Mouse (Mus musculus): ENCODE measurements at regions not wholly inside any gene's neighbourhood (a gene's known extent, or its start where the extent isn't known, plus 50 kb on each side); places are given as distances from the start of the nearest gene placed in this dataset.
"Not testable (repeated sequence)": the region's sequence is repeated elsewhere in the genome, so short reads cannot be mapped to it uniquely, and the experiment has no call there.

DNA sequence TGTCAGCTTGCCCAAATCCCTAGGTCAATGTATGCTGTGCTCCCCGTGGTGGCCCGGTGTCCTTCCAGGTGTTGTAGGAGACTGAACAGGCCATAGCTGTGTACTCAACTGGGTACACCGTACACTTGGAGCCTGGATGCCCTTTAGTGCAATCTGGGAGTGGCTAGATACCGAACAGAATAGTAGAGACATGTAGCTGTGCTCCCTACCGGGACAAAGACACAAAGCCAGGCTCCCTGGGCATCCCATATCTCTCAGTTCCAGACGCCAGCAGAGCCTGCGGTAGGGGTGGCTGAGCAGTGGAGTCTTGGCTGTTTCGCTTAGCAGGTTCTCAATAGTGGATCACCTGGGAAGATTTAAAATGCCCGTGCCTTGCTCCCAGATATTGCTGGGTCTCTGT is 136.7 kb upstream of the Ubl3 start:
- DNase-seq (ENCODE audit: extremely low spot score in 1 of 2, low spot score in 2 of 2): no peak
- intact Hi-C loops (cut with DNase I): no loop called here

DNA sequence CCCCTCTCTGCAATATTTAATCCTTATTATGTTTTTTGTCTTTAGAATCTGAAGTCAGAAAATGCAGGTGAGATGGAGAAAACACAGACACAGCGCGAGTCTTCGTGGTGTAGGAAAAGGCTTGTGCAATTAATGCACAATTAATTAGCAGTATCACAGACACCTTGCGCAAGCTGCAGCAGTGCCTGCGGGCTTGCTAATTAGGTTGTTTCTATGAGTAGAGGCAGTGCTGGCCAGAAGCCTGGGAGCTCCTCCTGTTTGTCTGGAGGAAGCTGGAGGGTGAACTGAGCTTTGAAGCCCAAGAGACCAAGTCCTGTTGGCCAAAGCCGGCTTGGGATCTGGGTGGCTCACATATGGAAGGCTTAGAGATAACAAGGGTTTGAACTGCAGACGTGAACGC is 135.9 kb upstream of the Ubl3 start:
- intact Hi-C loops (cut with DNase I): no loop called here
- no peak for DNase-seq (ENCODE audit: extremely low spot score in 1 of 2, low spot score in 2 of 2)

DNA sequence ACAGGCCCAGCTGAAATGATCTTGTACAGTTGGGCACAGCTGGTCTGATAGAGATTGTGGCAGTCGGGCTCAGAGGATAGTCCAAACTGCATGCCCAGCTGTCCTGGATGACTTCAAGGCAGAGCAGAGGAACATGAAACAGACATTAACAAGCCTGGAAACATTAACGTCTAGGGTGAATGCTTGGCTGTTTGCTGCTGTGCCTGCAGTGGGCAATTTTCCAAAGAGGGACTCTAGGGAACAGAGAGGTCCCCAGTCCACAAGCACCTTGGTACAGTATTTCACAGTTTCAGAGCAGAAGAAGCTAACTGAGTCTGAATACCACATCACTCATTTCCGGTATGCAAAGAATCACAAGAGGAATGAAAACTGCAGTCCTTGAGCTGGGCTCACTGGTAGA is 135.2 kb upstream of the Ubl3 start:
- DNase-seq (ENCODE audit: extremely low spot score in 1 of 2, low spot score in 2 of 2): no peak
- intact Hi-C loops (cut with DNase I): no loop called here

DNA sequence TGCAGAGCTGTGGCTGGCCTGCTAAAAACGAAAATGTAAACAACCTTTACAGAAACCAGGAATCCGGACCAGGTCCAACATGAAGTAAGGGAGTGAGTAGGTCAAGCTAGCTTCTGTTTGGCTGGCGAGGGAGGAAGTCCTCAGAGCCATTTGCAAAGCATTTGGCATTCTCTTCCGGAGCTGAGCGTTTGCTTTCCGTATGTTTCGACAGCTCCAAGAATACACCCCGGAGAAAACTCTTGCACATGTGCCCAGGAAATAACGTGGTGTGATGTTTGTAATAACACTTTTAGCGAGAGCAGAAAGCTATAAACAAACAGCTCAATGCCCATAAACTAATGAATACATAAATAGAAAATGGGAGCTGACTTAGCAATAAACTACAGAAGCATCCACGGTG is 131.6 kb upstream of the Ubl3 start:
- no peak for DNase-seq (ENCODE audit: extremely low spot score in 1 of 2, low spot score in 2 of 2)
- intact Hi-C loops (cut with DNase I): no loop called here

DNA sequence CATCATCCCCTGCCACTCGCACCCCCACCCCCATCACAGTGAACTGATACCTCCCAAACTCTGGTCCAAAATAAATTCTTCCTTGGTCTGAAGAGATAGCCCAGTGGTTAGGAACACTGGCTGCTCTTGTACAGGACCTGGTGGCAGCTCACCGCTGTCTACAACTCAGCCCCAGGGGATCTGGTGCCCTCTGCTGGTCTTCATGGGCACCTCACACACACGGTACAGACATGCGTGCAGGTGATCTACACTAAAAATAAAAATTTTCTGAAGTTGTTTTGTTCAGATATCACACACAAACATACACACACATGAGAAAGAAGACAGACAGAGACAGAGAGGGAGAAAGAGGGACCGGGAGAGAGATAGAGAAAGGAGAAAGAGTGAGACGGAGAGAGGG is 130.0 kb upstream of the Ubl3 start:
- intact Hi-C loops (cut with DNase I): no loop called here
- DNase-seq (ENCODE audit: extremely low spot score in 1 of 2, low spot score in 2 of 2): no peak

DNA sequence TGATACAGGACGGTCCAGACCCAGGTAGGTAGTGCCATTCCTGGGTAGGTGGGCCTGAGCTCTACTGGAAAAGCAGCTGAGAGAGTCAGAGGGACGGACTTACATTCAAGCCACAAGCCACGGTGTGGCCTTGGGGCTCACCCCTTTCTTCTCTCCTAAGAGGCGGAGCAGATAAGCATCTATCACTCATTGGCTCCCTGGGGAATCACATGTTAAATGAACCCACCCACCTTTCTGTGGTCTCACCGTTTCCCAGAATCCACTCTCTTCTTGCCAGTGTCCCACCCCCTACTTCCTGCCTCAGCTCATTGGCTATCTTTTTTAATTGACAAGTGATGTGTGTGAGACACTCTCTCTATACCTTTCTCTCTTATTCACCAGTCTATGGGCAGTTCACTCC is 127.8 kb upstream of the Ubl3 start:
- DNase-seq (ENCODE audit: extremely low spot score in 1 of 2, low spot score in 2 of 2): no peak

DNA sequence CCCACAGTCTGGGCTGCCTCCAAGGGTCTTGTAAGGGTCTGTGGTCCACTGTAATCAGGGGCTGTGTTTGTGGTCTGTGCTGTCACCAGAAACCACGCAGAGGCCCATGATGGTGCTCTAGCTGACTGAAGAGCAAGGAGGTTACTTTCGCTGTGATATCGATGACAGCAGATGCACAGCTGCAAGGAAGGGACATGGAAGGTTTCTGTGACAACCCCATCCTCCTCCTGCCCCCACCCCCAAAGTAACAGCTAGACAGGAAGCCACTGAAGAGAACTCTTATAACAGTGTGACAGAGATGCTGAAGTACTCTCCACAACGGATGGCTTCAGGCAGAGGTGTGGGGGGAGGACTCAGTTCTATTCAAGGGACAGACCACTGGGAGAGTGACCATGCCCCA is 127.0 kb upstream of the Ubl3 start:
- DNase-seq (ENCODE audit: extremely low spot score in 1 of 2, low spot score in 2 of 2): no peak
- intact Hi-C loops (cut with DNase I): no loop called here

More for the DNA sequence above, 127.8 kb upstream of the Ubl3 start:
- intact Hi-C loops (cut with DNase I): no loop called here

DNA sequence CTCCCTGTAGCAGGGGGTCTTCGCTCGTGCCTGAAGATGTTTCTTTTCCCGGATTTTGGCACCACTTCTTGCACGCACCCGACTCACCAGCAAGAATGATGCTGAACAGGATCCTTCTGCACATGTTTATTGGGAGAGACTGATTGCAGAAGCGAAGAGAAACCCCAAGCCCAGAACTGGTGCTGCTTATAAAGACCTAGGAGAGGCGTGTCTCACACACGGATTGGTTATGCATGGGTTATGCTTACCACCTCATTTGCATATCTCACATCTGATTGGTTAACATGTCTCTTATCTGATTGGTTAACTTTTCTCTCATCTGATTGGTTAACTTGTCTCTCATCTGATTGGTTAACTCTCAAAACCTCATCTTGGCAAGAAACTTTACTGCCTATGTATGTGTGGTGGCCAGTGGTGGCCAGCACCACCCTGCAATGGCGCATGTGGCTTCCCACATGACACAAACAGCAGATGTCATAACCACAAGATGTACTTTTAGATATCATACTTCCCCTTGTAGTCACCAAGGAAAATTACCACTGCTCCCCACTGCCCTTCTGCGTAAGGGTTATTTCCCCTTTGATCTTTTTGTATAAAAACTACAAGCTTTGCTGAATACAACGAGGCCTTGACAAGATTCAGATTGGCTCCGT is 125.8 kb upstream of the Ubl3 start:
- DNase-seq (ENCODE audit: extremely low spot score in 1 of 2, low spot score in 2 of 2); intact Hi-C loops (cut with DNase I): not testable (repeated sequence)

DNA sequence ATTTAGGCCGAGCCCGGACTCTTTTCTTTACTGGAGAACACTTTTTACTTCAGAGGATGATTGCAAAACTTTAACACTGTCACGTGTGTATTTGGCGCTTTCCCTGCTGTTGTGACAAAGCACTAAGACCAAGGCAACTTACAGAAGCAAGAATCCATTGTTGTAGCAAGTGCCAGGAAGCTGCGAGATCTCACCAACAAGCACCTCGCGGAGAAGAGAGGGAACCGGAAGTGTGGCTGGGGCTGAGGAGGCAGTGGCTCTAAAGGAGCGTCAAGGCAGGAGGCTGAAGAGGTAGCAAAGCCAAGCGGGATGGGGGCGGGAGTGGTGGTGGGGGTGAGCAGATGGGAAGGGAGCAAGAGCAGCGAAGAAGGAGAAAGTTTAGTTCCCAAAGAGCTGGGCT is 121.7 kb upstream of the Ubl3 start:
- intact Hi-C loops (cut with DNase I): no loop called here

DNA sequence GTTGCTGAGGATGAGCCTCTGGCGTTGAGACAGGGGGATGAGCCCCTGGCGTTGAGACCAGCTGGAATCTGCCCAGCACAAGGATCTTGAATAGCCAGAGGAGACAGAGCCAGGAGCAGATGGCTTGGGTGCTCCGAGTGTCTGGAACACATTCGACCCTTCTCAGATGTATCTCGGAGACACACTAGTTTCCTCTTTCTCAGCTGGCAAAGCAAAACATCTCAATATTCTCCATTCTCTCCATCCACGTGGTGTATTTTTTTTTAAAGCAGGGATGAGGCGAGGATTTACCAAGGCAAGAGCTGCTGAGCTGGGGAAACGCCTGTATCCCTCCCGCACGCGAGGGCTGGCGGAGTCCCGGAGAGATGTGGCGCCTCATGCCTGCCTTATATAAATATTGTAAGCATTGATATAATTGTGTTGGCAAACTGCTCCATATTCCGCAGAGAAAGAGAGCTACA is 109.7 kb upstream of the Ubl3 start:
- intact Hi-C loops (cut with DNase I): no loop called here
- DNase-seq (ENCODE audit: extremely low spot score in 1 of 2, low spot score in 2 of 2): peak; percentile 40 to 49

More for the DNA sequence above, 121.7 kb upstream of the Ubl3 start:
- DNase-seq (ENCODE audit: extremely low spot score in 1 of 2, low spot score in 2 of 2): no peak

DNA sequence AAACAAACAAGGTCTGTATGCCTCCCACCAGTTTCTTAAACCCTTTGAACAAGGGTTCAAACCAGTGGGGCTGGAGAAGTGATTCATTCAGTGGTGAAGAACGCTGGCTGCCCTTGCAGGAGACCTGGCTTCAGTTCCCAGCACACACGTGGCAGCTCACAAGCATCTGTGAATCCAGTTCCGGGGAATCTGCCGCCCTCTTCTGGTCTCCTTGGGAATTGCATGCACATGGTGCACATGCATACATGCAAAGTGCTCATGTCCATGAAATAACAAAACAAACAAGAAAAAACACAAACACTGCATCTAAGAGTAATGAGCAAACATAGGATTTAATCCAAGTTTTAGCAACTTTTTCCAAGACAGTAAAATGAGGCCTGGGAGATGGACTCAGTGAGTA is 108.5 kb upstream of the Ubl3 start:
- intact Hi-C loops (cut with DNase I): no loop called here
- no peak for DNase-seq (ENCODE audit: extremely low spot score in 1 of 2, low spot score in 2 of 2)

DNA sequence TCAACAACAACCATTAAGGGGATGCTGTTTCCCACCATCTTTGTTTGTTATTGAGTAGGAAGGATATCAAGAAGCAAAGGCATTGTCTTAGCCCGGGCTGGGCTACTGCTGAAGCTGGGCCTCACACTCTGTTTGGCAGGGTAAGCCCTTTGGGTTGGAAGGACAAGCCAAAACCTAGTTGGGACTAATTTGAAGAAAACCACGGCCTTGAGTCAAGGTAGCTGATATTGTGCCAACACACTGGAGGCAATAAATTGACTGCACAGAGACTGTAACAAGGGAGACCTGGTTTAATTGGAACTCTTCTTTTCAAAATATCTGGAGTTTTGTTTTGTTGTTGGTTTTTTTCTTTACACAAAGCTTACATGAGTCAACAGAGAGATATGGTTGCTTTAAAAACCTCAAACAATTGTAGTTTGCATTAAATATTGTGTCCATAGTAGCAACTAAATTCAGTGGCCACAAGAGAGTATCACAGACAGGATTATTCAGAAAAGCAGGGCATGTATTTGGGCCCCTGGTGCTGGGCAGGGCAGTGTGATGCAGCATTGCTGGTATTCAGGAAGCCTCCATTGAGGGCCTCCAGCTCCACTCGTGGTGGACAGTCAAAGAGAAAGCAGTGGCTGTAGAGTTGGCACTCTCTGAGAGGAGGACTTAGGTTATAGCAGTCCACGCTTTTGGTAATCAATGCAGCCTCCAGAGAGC is 105.5 kb upstream of the Ubl3 start:
- no peak for DNase-seq (ENCODE audit: extremely low spot score in 1 of 2, low spot score in 2 of 2)
- intact Hi-C loops (cut with DNase I): no loop called here

DNA sequence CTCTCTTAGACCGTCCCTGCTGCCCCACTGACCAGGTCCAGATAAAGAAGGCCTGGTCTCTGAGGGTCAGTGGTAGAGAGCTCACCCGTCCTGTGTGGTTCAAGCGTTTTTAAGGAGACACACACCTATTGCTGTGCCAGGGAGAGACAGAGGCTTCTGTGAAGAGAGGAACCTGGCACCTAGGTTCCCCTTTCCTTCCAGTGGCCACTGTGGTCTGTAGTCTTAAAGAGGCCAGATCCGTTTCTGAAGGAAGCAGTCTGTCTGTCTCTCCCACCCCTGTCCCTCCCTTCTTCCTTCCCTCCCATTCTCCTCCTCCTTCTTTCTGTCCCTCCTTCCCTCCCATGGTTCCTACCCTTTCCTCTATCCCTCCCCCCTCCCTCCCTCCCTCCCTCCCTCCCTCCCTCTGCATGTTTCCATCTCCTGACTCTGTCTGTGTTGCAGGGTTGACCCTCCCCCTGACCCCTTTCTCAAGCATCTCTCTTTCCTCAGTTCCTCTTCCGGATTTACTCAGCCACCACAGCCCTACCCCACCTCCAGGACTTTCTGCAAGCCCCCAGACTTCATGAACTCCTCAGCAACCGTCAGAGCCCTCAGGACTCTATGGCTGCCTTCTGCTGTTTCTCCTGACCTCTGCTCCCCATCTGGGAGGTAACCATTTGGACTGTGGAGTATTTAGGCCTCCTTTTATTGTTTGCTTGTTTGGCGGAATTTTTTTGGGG is 100.1 kb upstream of the Ubl3 start:
- intact Hi-C loops (cut with DNase I): no loop called here
- no peak for DNase-seq (ENCODE audit: extremely low spot score in 1 of 2, low spot score in 2 of 2)

DNA sequence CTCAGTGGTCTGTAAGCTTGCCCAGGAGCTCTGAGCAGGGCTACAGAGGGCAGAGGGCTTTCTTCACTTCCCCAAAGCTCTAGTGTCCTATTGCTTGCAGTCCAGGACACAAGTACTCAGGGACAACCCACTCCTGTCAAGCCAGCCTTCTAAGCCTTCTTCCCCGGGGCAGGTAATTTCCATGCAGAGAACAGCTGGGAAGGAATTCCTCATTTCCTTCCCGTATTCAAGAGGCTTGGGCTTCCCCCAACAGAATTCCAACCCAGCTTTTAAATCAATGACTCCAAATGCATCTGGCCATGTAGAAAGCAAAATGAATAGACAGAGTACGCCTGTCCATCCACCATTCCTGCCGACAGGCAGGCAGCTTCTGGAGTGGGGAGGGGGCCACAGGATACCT is 99.1 kb upstream of the Ubl3 start:
- no peak for DNase-seq (ENCODE audit: extremely low spot score in 1 of 2, low spot score in 2 of 2)
- intact Hi-C loops (cut with DNase I): no loop called here

DNA sequence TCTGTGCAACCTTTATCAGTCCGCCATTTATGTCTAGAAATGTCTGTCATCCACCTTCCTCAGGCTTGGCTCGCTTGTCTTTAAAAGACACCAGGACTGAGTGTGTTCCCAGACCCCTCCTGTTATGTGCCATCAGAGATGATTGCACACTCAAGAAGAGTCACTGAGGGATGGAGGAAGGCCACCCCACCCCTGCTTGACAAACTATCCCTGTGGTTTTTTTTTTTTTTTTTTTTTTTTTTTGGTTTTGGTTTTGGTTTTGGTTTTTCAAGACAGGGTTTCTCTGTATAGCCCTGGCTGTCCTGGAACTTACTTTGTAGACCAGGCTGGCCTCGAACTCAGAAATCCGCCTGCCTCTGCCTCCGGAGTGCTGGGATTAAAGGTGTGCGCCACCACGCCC is 97.0 kb upstream of the Ubl3 start:
- DNase-seq (ENCODE audit: extremely low spot score in 1 of 2, low spot score in 2 of 2); intact Hi-C loops (cut with DNase I): not testable (repeated sequence)

DNA sequence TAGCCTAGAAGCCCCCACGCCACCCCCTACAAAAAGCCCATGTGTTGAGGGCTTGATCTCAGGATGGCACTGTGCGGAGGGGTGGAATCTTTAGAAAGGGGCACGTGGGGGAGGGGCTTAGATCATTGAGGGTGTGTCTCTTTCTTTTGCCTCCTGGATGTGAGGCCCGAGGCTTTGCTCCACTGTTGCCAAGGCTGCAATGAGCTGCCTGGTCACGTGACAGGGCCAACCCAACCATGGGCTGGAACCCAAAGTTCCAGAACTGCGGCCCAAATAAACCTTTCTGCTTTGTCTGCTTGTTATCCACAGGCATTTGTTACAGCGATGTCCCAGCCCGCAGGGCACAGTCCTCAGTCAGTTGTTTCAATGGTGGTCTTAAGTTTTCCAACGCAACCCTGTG is 96.5 kb upstream of the Ubl3 start:
- intact Hi-C loops (cut with DNase I): no loop called here
- DNase-seq (ENCODE audit: extremely low spot score in 1 of 2, low spot score in 2 of 2): no peak

DNA sequence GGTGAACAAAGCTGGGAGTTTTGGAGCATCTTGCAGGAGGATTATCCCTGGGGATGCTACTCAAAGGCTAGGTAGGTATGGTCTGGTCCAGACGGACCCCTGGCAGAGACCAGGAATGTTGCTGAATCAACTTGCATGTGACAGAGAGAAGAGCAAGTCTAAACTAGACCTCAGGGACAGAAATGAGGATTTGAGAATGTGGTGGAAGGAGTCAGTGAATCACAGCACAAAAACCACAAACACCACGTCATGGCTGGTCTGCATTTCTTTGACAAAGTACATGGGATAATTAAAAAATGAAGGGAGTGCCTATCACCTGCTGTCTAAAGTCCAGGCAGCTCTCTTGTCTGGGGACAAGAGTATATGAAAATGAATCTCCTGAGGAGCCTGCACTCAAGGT is 95.1 kb upstream of the Ubl3 start:
- intact Hi-C loops (cut with DNase I): no loop called here
- no peak for DNase-seq (ENCODE audit: extremely low spot score in 1 of 2, low spot score in 2 of 2)

DNA sequence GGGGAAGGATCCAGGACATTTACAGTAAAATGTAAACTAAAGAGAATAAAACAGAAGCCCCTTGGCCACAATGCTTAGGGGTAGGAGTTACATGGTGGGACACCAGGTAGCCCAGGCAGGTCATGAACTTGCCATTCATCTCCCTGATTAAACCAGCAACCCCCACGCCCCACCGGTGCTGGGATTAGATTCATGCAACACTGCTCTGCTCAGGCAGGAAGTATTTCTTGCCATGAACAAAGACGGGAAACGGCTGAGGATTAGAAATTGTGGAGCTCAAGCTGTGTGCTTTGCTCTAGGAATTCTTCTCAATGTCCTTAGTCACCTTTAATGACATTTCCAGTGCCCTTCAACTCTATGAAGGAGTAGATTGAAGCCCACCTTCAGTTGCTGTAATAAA is 93.2 kb upstream of the Ubl3 start:
- DNase-seq (ENCODE audit: extremely low spot score in 1 of 2, low spot score in 2 of 2): no peak
- intact Hi-C loops (cut with DNase I): no loop called here

DNA sequence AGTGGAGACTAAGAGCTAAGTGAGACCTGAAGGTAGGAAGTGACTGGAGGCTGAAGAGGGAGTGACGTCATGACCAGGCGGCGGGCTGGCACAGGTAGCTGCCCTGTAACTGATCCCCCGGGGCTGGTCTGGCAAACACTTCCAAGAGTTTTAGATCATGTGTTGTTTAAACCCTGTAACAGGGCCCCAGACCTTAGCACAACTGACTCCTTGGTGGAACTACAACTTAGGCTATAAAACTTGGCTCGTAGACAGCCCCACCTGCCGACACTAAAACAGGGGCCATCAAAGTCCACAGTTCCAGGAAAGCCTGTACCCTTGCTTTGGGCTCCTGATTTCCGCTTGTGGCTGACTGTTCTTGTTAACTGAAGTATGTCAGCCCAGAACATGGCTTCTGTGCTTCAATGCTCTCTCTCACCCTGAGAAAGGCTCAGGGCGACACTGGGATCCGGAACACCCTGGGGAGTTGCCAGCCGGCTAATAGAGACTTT is 92.6 kb upstream of the Ubl3 start:
- no peak for DNase-seq (ENCODE audit: extremely low spot score in 1 of 2, low spot score in 2 of 2)
- intact Hi-C loops (cut with DNase I): no loop called here

DNA sequence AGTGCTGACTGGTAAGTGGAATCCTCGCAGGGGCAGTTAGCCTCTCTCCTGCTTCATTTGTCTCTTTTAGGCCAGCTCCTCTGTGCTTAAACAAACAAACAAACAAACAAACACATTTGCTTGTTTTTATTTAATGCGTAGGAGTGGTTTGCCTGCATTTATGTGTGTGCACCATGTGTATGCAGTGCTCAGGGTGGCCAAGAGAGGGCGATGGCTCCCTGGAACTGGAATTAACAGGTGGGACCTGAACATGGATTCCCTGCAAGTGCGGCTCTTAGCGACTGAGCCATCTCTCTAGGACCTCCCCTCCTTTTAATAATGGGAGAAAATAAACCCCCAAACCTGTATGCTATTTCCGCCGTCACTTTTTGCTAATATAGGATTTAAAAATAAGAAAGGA is 91.8 kb upstream of the Ubl3 start:
- intact Hi-C loops (cut with DNase I): no loop called here
- no peak for DNase-seq (ENCODE audit: extremely low spot score in 1 of 2, low spot score in 2 of 2)

All from left cerebral cortex, postnatal 10 days (tissue).